Comparison of ENCODE assay signal across 32 mouse cellular contexts in the genomic region with DNA sequence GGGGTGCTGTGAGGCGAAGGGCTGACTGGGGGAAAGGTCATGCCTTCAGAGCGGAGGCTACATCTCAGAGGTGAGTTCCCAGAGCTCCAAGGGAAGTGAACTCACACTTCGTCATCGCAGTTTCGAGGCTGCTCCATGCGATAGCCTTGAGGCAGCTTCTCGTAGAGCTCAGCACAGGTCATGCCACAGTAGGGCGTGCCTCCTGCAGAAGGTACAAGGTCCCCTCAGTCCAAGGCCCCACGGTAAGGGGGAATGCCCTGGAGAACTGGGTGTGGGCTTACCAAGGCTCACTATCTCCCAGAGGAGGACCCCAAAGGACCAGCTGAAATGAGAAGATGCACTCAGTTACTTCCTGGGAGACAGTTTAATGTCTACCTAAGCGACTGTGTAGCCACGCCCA. TPM values are rescaled to one million over a fixed set of nuclear protein-coding genes. Genes with fewer than 3 reads are reported as not detected.
DNase-seq lines count a peak whose midpoint lies in the region; ATAC-seq and TF ChIP-seq lines count a peak whose summit lies in the region.
"Had no signal": no experiment of that assay in that cellular context is flagged by ENCODE, and none has a peak within 500 bp of the region (broad histone marks: within the 10 kb centered on the region; RNA-seq: fewer than 3 reads in every experiment).

No protein-coding gene starts in this region.

- DNase-seq in kidney, adult 9 months = peak; percentile 14
- DNase-seq in embryonic facial prominence, embryonic 10.5 days (ENCODE audit: low spot score) = no peak
- DNase-seq in layer of hippocampus, postnatal 36 days = no peak
- DNase-seq in cerebellum, adult 2 months = no peak
- DNase-seq: adrenal gland, adult 2 months; adrenal gland, postnatal 14 days; B cell, adult 2 months; cerebellum, adult 11-12 months; cerebellum, adult 9-10 months; cerebellum, postnatal 14 days; gastrocnemius, adult 2 months; gastrocnemius, postnatal 14 days; heart, adult 11 months had no signal

- no peak for ATAC-seq in kidney, embryonic 14.5 days (ENCODE audit: low FRiP score, low TSS enrichment)
- peak; percentile 88 for ATAC-seq in intestine, postnatal 0 days
- ATAC-seq in midbrain, embryonic 15.5 days (replicated peaks) = no peak
- ATAC-seq: forebrain, embryonic 13.5 days; forebrain, embryonic 16.5 days; Patski had no signal

- WGBS in kidney, embryonic 14.5 days = 89% methylated on average over 11 of the region's 11 CpGs
- 82% methylated on average over 11 of the region's 11 CpGs for WGBS in embryonic facial prominence, embryonic 10.5 days
- 46% methylated on average over 11 of the region's 11 CpGs for WGBS in intestine, postnatal 0 days
- WGBS in midbrain, embryonic 15.5 days = 91% methylated on average over 11 of the region's 11 CpGs
- 88% methylated on average over 11 of the region's 11 CpGs for WGBS in cerebellum, adult 2 months

- H3K4me3 ChIP-seq in kidney, embryonic 14.5 days (ENCODE audit: low read length) = no peak overlapping the region
- H3K4me3 ChIP-seq in embryonic facial prominence, embryonic 10.5 days = no peak overlapping the region
- H3K4me3 ChIP-seq in intestine, postnatal 0 days (ENCODE audit: low read depth, low read length) = no peak overlapping the region
- no peak overlapping the region for H3K4me3 ChIP-seq in midbrain, embryonic 15.5 days
- H3K4me3 ChIP-seq in cerebellum, adult 2 months (replicated peaks; ENCODE audit: insufficient read depth, low read depth, low read length) = no peak overlapping the region
- H3K4me3 ChIP-seq: embryonic facial prominence, embryonic 12.5 days; embryonic facial prominence, embryonic 15.5 days; forebrain, embryonic 13.5 days; gastrocnemius, adult 2 months; hindbrain, embryonic 12.5 days; hindbrain, embryonic 15.5 days had no signal

- no peak overlapping the region for H3K4me2 ChIP-seq in kidney, embryonic 14.5 days (replicated peaks; ENCODE audit: low read depth, low read length)
- H3K4me2 ChIP-seq in intestine, postnatal 0 days (replicated peaks; ENCODE audit: low read depth) = no peak overlapping the region
- H3K4me2 ChIP-seq in midbrain, embryonic 15.5 days = no peak overlapping the region
- H3K4me2 ChIP-seq: embryonic facial prominence, embryonic 12.5 days; embryonic facial prominence, embryonic 15.5 days; forebrain, embryonic 13.5 days; heart, embryonic 11.5 days; hindbrain, embryonic 12.5 days; hindbrain, embryonic 15.5 days had no signal

- no peak overlapping the region for H3K9ac ChIP-seq in kidney, embryonic 14.5 days (ENCODE audit: low read depth, low read length)
- no peak overlapping the region for H3K9ac ChIP-seq in intestine, postnatal 0 days (ENCODE audit: low read depth, low read length)
- no peak overlapping the region for H3K9ac ChIP-seq in midbrain, embryonic 15.5 days
- H3K9ac ChIP-seq: embryonic facial prominence, embryonic 12.5 days; embryonic facial prominence, embryonic 15.5 days; forebrain, embryonic 13.5 days; hindbrain, embryonic 12.5 days; hindbrain, embryonic 15.5 days had no signal

- no peak overlapping the region for H3K27ac ChIP-seq in kidney, embryonic 14.5 days (ENCODE audit: low read depth, low read length)
- H3K27ac ChIP-seq in embryonic facial prominence, embryonic 10.5 days (replicated peaks) = peak overlapping the region; percentile 40; the same call in 1 of the 2 replicates
- no peak overlapping the region for H3K27ac ChIP-seq in intestine, postnatal 0 days (ENCODE audit: low read depth, low read length)
- no peak overlapping the region for H3K27ac ChIP-seq in midbrain, embryonic 15.5 days
- no peak overlapping the region for H3K27ac ChIP-seq in cerebellum, adult 2 months (ENCODE audit: insufficient read depth, low read length)
- H3K27ac ChIP-seq: embryonic facial prominence, embryonic 12.5 days; embryonic facial prominence, embryonic 15.5 days; forebrain, embryonic 13.5 days; gastrocnemius, adult 2 months; hindbrain, embryonic 12.5 days; hindbrain, embryonic 15.5 days had no signal

- H3K9me3 ChIP-seq in kidney, embryonic 14.5 days (ENCODE audit: control insufficient read depth, low read length) = no peaks in the 10 kb centered on the region
- H3K9me3 ChIP-seq in embryonic facial prominence, embryonic 10.5 days = peaks cover 7% of the 10 kb centered on the region; the same call in 1 of the 2 replicates
- no peaks in the 10 kb centered on the region for H3K9me3 ChIP-seq in intestine, postnatal 0 days (ENCODE audit: control insufficient read depth)
- no peaks in the 10 kb centered on the region; the same call in 1 of the 2 replicates for H3K9me3 ChIP-seq in midbrain, embryonic 15.5 days
- H3K9me3 ChIP-seq: embryonic facial prominence, embryonic 12.5 days; embryonic facial prominence, embryonic 15.5 days; forebrain, embryonic 13.5 days; G1E; hindbrain, embryonic 12.5 days; hindbrain, embryonic 15.5 days had no signal

- no peak for TF ChIP-seq CTCF in intestine, postnatal 0 days (IDR thresholded peaks at IDR 0.05; ENCODE audit: low read depth)
- TF ChIP-seq CTCF in cerebellum, adult 2 months (IDR thresholded peaks at IDR 0.05; ENCODE audit: borderline replicate concordance, insufficient read depth, low read depth, low read length) = no peak

- no peaks in the 10 kb centered on the region for H3K27me3 ChIP-seq in kidney, embryonic 14.5 days (ENCODE audit: control insufficient read depth, insufficient read depth, low read length)
- no peaks in the 10 kb centered on the region for H3K27me3 ChIP-seq in embryonic facial prominence, embryonic 10.5 days (replicated peaks; ENCODE audit: low read depth, poor library complexity, severe bottlenecking)
- no peaks in the 10 kb centered on the region for H3K27me3 ChIP-seq in intestine, postnatal 0 days (replicated peaks; ENCODE audit: control insufficient read depth, insufficient read depth, low read length)
- H3K27me3 ChIP-seq in midbrain, embryonic 15.5 days (replicated peaks) = no peaks in the 10 kb centered on the region
- no peaks in the 10 kb centered on the region for H3K27me3 ChIP-seq in cerebellum, adult 2 months (ENCODE audit: control insufficient read depth, insufficient read depth, low read length)
- H3K27me3 ChIP-seq: embryonic facial prominence, embryonic 12.5 days; embryonic facial prominence, embryonic 15.5 days; forebrain, embryonic 13.5 days; hindbrain, embryonic 12.5 days; hindbrain, embryonic 15.5 days; Patski had no signal

- no peak for TF ChIP-seq POLR2A in cerebellum, adult 2 months (IDR thresholded peaks at IDR 0.05; ENCODE audit: borderline replicate concordance, insufficient read depth, low read length)

- peaks cover 6% of the 10 kb centered on the region for H3K4me1 ChIP-seq in kidney, embryonic 14.5 days (ENCODE audit: control insufficient read depth, insufficient read depth, low read length)
- H3K4me1 ChIP-seq in embryonic facial prominence, embryonic 10.5 days = peaks cover 41% of the 10 kb centered on the region
- no peaks in the 10 kb centered on the region for H3K4me1 ChIP-seq in intestine, postnatal 0 days (replicated peaks; ENCODE audit: control insufficient read depth, insufficient read depth, low read length)
- H3K4me1 ChIP-seq in midbrain, embryonic 15.5 days = no peaks in the 10 kb centered on the region
- H3K4me1 ChIP-seq in cerebellum, adult 2 months (ENCODE audit: control insufficient read depth, insufficient read depth, low read length) = no peaks in the 10 kb centered on the region
- H3K4me1 ChIP-seq: embryonic facial prominence, embryonic 15.5 days; forebrain, embryonic 13.5 days; hindbrain, embryonic 15.5 days had no signal

- H3K36me3 ChIP-seq in kidney, embryonic 14.5 days (ENCODE audit: control insufficient read depth, insufficient read depth, low read length) = no peaks in the 10 kb centered on the region
- no peaks in the 10 kb centered on the region for H3K36me3 ChIP-seq in embryonic facial prominence, embryonic 10.5 days (replicated peaks)
- no peaks in the 10 kb centered on the region for H3K36me3 ChIP-seq in intestine, postnatal 0 days (ENCODE audit: control insufficient read depth, insufficient read depth)
- H3K36me3 ChIP-seq in midbrain, embryonic 15.5 days (replicated peaks) = no peaks in the 10 kb centered on the region
- H3K36me3 ChIP-seq: embryonic facial prominence, embryonic 12.5 days; embryonic facial prominence, embryonic 15.5 days; G1E; hindbrain, embryonic 12.5 days; hindbrain, embryonic 15.5 days had no signal

RNA-seq across cellular contexts. Expression of a gene that starts 15.4 kb away (rescaled TPM):
- 0.23 TPM in 1 of 2 replicates, not detected in the other for polyA plus RNA-seq in kidney, embryonic 14.5 days (2014; fragmentation: Nextera tagmentation; extraction: Ambion mirVana)
- polyA plus RNA-seq in embryonic facial prominence, embryonic 10.5 days (2016; fragmentation: Nextera tagmentation; extraction: Ambion mirVana) = 0.94 and 1.2 TPM in 2 replicates
- 0.05 and 0.10 TPM in 2 replicates for polyA plus RNA-seq in intestine, postnatal 0 days (2015; fragmentation: Nextera tagmentation; extraction: Ambion mirVana)
- not detected for total RNA-seq in layer of hippocampus, postnatal 36 days (2021)
- polyA plus RNA-seq in midbrain, embryonic 15.5 days (2015; fragmentation: Nextera tagmentation; extraction: Ambion mirVana) = 0.13 and 0.14 TPM in 2 replicates
- polyA plus RNA-seq in cerebellum, adult 2 months (2012; rRNA removed) = 0.05 TPM in 2 replicates
- total RNA-seq: CH12.LX; gastrocnemius, adult 2 months; gastrocnemius, postnatal 14 days had no signal
- polyA plus RNA-seq: adrenal gland, adult 2 months; forebrain, embryonic 16.5 days; Patski had no signal

RNA-seq across cellular contexts. Expression of a gene that starts 17.2 kb away (rescaled TPM):
- polyA plus RNA-seq in kidney, embryonic 14.5 days (2014; fragmentation: Nextera tagmentation; extraction: Ambion mirVana) = 24.6 and 30.4 TPM in 2 replicates
- polyA plus RNA-seq in embryonic facial prominence, embryonic 10.5 days (2016; fragmentation: Nextera tagmentation; extraction: Ambion mirVana) = 15.4 and 16.5 TPM in 2 replicates
- polyA plus RNA-seq in intestine, postnatal 0 days (2015; fragmentation: Nextera tagmentation; extraction: Ambion mirVana) = 11.3 and 11.9 TPM in 2 replicates
- total RNA-seq in layer of hippocampus, postnatal 36 days (2021) = 1 to 10 TPM; 7.1 to 8.5 TPM
- polyA plus RNA-seq in midbrain, embryonic 15.5 days (2015; fragmentation: Nextera tagmentation; extraction: Ambion mirVana) = 16.8 and 17.1 TPM in 2 replicates
- polyA plus RNA-seq in cerebellum, adult 2 months (2012; rRNA removed) = 10.7 and 12.8 TPM in 2 replicates
- total RNA-seq: CH12.LX had no signal
- polyA plus RNA-seq: Patski had no signal

RNA-seq across cellular contexts. Expression of a gene that starts 35.5 kb away (rescaled TPM):
- polyA plus RNA-seq in kidney, embryonic 14.5 days (2014; fragmentation: Nextera tagmentation; extraction: Ambion mirVana) = 218 and 287 TPM in 2 replicates
- 402 and 411 TPM in 2 replicates for polyA plus RNA-seq in embryonic facial prominence, embryonic 10.5 days (2016; fragmentation: Nextera tagmentation; extraction: Ambion mirVana)
- 37.3 and 42.7 TPM in 2 replicates for polyA plus RNA-seq in intestine, postnatal 0 days (2015; fragmentation: Nextera tagmentation; extraction: Ambion mirVana)
- total RNA-seq in layer of hippocampus, postnatal 36 days (2021) = 1 to 10 TPM in 1 of 2 experiments, under 1 TPM in 1; 0.82 to 1.5 TPM
- 35.5 and 48.3 TPM in 2 replicates for polyA plus RNA-seq in midbrain, embryonic 15.5 days (2015; fragmentation: Nextera tagmentation; extraction: Ambion mirVana)
- 3.4 and 3.6 TPM in 2 replicates for polyA plus RNA-seq in cerebellum, adult 2 months (2012; rRNA removed)

RNA-seq across cellular contexts. Expression of a gene that starts 44.8 kb away (rescaled TPM):
- 72.0 and 82.7 TPM in 2 replicates for polyA plus RNA-seq in kidney, embryonic 14.5 days (2014; fragmentation: Nextera tagmentation; extraction: Ambion mirVana)
- polyA plus RNA-seq in embryonic facial prominence, embryonic 10.5 days (2016; fragmentation: Nextera tagmentation; extraction: Ambion mirVana) = 46.9 and 49.9 TPM in 2 replicates
- polyA plus RNA-seq in intestine, postnatal 0 days (2015; fragmentation: Nextera tagmentation; extraction: Ambion mirVana) = 221 and 225 TPM in 2 replicates
- total RNA-seq in layer of hippocampus, postnatal 36 days (2021) = 10 to 100 TPM; 26.4 to 28.5 TPM
- polyA plus RNA-seq in midbrain, embryonic 15.5 days (2015; fragmentation: Nextera tagmentation; extraction: Ambion mirVana) = 30.7 and 31.4 TPM in 2 replicates
- 79.1 and 85.4 TPM in 2 replicates for polyA plus RNA-seq in cerebellum, adult 2 months (2012; rRNA removed)

RNA-seq across cellular contexts. Expression of a gene that starts 54.1 kb away (rescaled TPM):
- polyA plus RNA-seq in kidney, embryonic 14.5 days (2014; fragmentation: Nextera tagmentation; extraction: Ambion mirVana) = 15.5 and 15.6 TPM in 2 replicates
- 3.9 TPM in 2 replicates for polyA plus RNA-seq in embryonic facial prominence, embryonic 10.5 days (2016; fragmentation: Nextera tagmentation; extraction: Ambion mirVana)
- 119 TPM in 2 replicates for polyA plus RNA-seq in intestine, postnatal 0 days (2015; fragmentation: Nextera tagmentation; extraction: Ambion mirVana)
- not detected for total RNA-seq in layer of hippocampus, postnatal 36 days (2021)
- polyA plus RNA-seq in midbrain, embryonic 15.5 days (2015; fragmentation: Nextera tagmentation; extraction: Ambion mirVana) = 0.18 TPM in 1 of 2 replicates, not detected in the other
- polyA plus RNA-seq in cerebellum, adult 2 months (2012; rRNA removed) = not detected in 2 replicates
- total RNA-seq: adrenal gland, adult 2 months; CH12.LX; G1E; gastrocnemius, adult 2 months; gastrocnemius, postnatal 14 days; gastrocnemius, postnatal 4 days; heart, adult 8-10 months; heart, postnatal 25 days; hematopoietic stem cell, adult 5-6 weeks had no signal
- polyA plus RNA-seq: adrenal gland, adult 2 months; forebrain, embryonic 16.5 days; G1E; heart, embryonic 14.5 days; heart, postnatal 0 days; hindbrain, embryonic 15.5 days; Patski had no signal
